Mouse (Mus musculus) testis, adult 2 months (tissue): Measurements from ENCODE around the gene Tcea2.

Source experiments
- CTCF ChIP-seq: fragments of 200-500 bp; IDR thresholded peaks from 2 replicates; pipeline ENCODE4 v1.5.1; 2012; ENCODE audit warnings: low read depth, mild to moderate bottlenecking, inconsistent platforms, low read length, moderate library complexity; ENCODE audit not compliant: control insufficient read depth, insufficient read depth, insufficient replicate concordance
- POLR2A ChIP-seq: fragments of 200-500 bp; IDR thresholded peaks from 2 replicates; pipeline ENCODE4 v1.6.1; 2012; ENCODE audit warnings: low read depth, mild to moderate bottlenecking, inconsistent platforms, low read length, moderate library complexity; ENCODE audit not compliant: control insufficient read depth

- TF ChIP-seq CTCF (peak; percentile 60; the same call in 1 of the 2 replicates), POLR2A (peak; percentile 26; the same call in 1 of the 2 replicates)
These were observed 21.1 kb upstream of the Tcea2 start for GRCm38 (mm10) chr2:181658930-181659555.
